Mouse (Mus musculus) heart, embryonic 12.5 days (tissue): Measurements from ENCODE around the gene Myocos. TPM values are rescaled to one million over a fixed set of nuclear protein-coding genes. Genes with fewer than 3 reads are reported as not detected.
"Not testable (repeated sequence)": the region's sequence is repeated elsewhere in the genome, so short reads cannot be mapped to it uniquely, and the experiment has no call there.

Experiments
- ATAC-seq: fragments of 200-750 bp; cut with Nextera tagmentation; 2 replicates; pipeline ENCODE4 v1.8.0; 2017; ENCODE audit warnings: moderate TSS enrichment, moderate library complexity; ENCODE audit not compliant: insufficient number of reproducible peaks, low FRiP score
- H3K27ac ChIP-seq: fragments of 300-500 bp; sonication (generic); 2 replicates; pipeline ENCODE4 v1.5.1; 2016; ENCODE audit warnings: mild to moderate bottlenecking, moderate library complexity; ENCODE audit not compliant: poor library complexity, severe bottlenecking
- H3K27me3 ChIP-seq: fragments of 300-500 bp; sonication (generic); replicated peaks from 2 replicates; pipeline ENCODE4 v1.6.1; 2016; ENCODE audit warnings: mild to moderate bottlenecking, moderate library complexity
- H3K36me3 ChIP-seq: fragments of 300-500 bp; sonication (generic); 2 replicates; pipeline ENCODE4 v1.6.1; 2016; ENCODE audit warnings: mild to moderate bottlenecking, moderate library complexity
- H3K4me1 ChIP-seq: fragments of 300-500 bp; sonication (generic); replicated peaks from 2 replicates; pipeline ENCODE4 v1.6.1; 2016; ENCODE audit warnings: mild to moderate bottlenecking
- H3K4me2 ChIP-seq: fragments of 300-500 bp; sonication (generic); 2 replicates; pipeline ENCODE4 v1.6.1; 2016; ENCODE audit warnings: mild to moderate bottlenecking, moderate library complexity
- H3K4me3 ChIP-seq: fragments of 300-500 bp; sonication (generic); 2 replicates; pipeline ENCODE4 v1.5.1; 2016; ENCODE audit warnings: mild to moderate bottlenecking
- H3K9ac ChIP-seq: fragments of 300-500 bp; sonication (generic); 2 replicates; pipeline ENCODE4 v1.6.1; 2016; ENCODE audit warnings: mild to moderate bottlenecking, moderate library complexity
- H3K9me3 ChIP-seq: fragments of 300-500 bp; sonication (generic); replicated peaks from 2 replicates; pipeline ENCODE4 v1.6.1; 2016; ENCODE audit warnings: mild to moderate bottlenecking, moderate library complexity
- WGBS: fragments of 180-500 bp; shearing (Covaris S2); methylation state at CpG from one replicate; pipeline ENCODE4 v1.1.7; 2016; 5-methylcytosine and 5-hydroxymethylcytosine counted together
- polyA plus RNA-seq: library from polyadenylated mRNA; unstranded; fragments of >200 nt; fragmentation: Nextera tagmentation; extraction: Ambion mirVana; gene quantifications from 2 replicates; pipeline ENCODE4 v1.2.1, GENCODE M21; 2016

The Myocos gene
- polyA plus RNA-seq, 1 experiment from 2014 or later = not detected

GRCm38 (mm10) chr1:162639861-162640260 is 18.2 kb downstream of the Myocos start:
- no peak overlapping the region for H3K4me3 ChIP-seq
- H3K36me3 ChIP-seq = no peaks in the 10 kb centered on the region
- H3K27ac ChIP-seq = no peak overlapping the region
- H3K4me1 ChIP-seq = no peaks in the 10 kb centered on the region
- no peak overlapping the region for H3K9ac ChIP-seq
- ATAC-seq = no peak
- no peak overlapping the region for H3K4me2 ChIP-seq
- no peaks in the 10 kb centered on the region for H3K9me3 ChIP-seq
- WGBS = 82% methylated on average over 1 of the region's 1 CpGs
- no peaks in the 10 kb centered on the region for H3K27me3 ChIP-seq

- Histone ChIP-seq H3K27ac (no peak within 1 kb of the TSS), H3K4me3 (no peak within 1 kb of the TSS), H3K4me1 (no peaks in the 10 kb centered on the region), H3K9me3 (no peaks in the 10 kb centered on the region; the same call in 1 of the 2 replicates), H3K9ac (no peak within 1 kb of the TSS), H3K27me3 (no peaks in the 10 kb centered on the region), H3K4me2 (no peak within 1 kb of the TSS), H3K36me3 (no peaks in the 10 kb centered on the region)
- ATAC-seq = no peak
- 75% methylated on average over 10 of the region's 10 CpGs for WGBS
Measured at GRCm38 (mm10) chr1:162639051-162639750, 18.8 kb downstream of the Myocos start, which contains the start of gene Myoc. Myoc (plus strand) TSS chr1:162639155.

DNA sequence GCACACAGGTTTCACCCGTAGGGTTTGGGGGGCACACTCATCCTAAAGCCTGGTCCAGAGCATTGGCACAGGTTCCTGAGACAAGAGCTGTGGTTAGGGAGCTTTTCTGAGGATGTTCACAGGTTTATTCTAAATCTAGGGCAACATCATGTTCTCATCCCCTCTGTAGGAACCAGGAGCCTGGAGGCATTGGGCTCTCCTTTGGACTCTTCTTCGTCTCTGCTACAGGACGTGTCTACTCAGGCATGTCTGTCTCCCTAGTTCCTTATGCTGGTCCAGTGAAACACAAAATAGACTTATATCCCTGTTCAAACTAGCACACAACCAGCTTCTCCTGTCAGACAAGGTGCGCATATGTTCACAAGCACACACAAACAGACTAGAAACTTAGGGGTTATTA is 19.5 kb downstream of the Myocos start:
- Histone ChIP-seq H3K4me2 (no peak overlapping the region), H3K9ac (no peak overlapping the region), H3K27ac (no peak overlapping the region), H3K36me3 (no peaks in the 10 kb centered on the region), H3K4me1 (no peaks in the 10 kb centered on the region), H3K4me3 (no peak overlapping the region), H3K27me3 (no peaks in the 10 kb centered on the region), H3K9me3 (no peaks in the 10 kb centered on the region; the same call in 1 of the 2 replicates)
- 87% methylated on average over 4 of the region's 4 CpGs for WGBS
- no peak for ATAC-seq

DNA sequence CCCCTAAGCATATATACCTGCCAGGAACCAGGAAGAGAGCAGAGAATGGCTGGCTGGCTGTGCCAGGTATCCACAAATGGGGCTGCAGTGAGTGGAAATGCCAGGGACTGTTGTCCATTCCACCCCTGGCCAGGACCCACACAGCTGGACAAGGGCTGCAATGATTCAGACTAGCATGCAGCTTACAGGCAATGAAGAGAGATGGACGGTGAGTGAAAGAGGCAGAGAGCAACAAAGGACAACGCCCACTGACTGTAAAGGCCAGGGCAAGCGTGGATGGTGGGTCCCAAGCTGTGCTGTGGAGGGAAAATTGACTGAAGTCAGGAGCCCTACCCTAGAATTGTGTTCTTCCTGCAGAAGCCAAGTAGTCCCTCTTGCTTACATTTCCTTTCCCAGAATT is 21.5 kb downstream of the Myocos start:
- 73% methylated on average over 3 of the region's 3 CpGs for WGBS
- Histone ChIP-seq H3K4me1 (no peaks in the 10 kb centered on the region), H3K9ac (no peak overlapping the region), H3K9me3 (no peaks in the 10 kb centered on the region; the same call in 1 of the 2 replicates), H3K27ac (no peak overlapping the region), H3K36me3 (no peaks in the 10 kb centered on the region), H3K4me2 (no peak overlapping the region), H3K4me3 (no peak overlapping the region), H3K27me3 (no peaks in the 10 kb centered on the region)
- ATAC-seq = no peak

DNA sequence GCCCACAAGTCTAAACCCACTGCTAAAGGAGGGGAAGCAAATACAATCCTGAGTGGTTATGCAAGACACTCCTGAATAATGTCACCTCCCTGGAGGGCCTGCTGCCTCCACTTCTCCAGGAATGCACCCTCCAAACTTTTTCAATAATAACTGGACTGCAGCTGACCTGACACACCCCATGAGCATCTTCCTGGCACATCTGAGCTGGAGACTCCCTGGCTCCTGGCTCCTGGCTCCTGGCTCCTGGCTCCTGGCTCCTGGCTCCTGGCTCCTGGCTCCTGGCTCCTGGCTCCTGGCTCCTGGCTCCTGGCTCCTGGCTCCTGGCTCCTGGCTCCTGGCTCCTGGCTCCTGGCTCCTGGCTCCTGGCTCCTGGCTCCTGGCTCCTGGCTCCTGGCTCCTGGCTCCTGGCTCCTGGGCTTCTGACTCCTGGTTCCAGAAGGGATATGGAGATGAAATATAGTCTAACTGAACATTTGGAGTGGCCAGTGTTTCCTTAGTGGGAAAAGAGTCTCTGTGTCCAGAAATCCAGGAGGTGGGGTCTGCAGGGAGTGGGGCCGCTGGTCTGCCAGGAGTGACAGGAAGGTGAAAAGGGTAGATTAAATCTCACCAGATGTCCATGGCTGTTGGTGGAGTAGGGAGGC is 22.6 kb downstream of the Myocos start:
- WGBS = 42% methylated on average over 1 of the region's 1 CpGs
- H3K9ac ChIP-seq, ATAC-seq, H3K27me3 ChIP-seq, H3K36me3 ChIP-seq, H3K9me3 ChIP-seq, H3K27ac ChIP-seq, H3K4me1 ChIP-seq, H3K4me3 ChIP-seq, H3K4me2 ChIP-seq: not testable (repeated sequence)

DNA sequence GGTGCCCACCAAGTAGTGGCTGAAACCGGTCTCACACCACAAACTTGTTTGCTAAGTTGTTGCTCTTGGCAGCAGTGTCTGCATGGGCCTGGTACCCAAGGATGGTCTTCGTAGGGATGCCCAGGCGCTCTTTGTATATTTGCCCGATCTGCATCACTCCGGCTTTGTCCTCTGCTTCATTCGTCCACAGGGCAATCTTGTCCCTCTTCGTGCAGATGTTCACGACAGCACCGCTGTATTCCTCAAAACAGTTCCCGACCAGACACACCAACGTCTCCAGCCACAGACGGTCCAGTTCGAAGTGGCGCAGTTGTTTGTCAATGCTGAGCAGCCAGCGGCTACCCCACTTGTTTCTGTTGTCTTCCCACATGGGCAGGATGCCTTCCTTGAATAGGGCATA is 29.7 kb downstream of the Myocos start:
- H3K4me1 ChIP-seq = peaks cover 15% of the 10 kb centered on the region
- 88% methylated on average over 15 of the region's 15 CpGs for WGBS
- H3K4me3 ChIP-seq, H3K36me3 ChIP-seq, H3K9me3 ChIP-seq, H3K9ac ChIP-seq, ATAC-seq, H3K27me3 ChIP-seq, H3K4me2 ChIP-seq, H3K27ac ChIP-seq: not testable (repeated sequence)

GRCm38 (mm10) chr1:162627821-162628220 is 30.2 kb downstream of the Myocos start:
- not testable (repeated sequence) for ATAC-seq, H3K4me2 ChIP-seq, H3K4me3 ChIP-seq, H3K27me3 ChIP-seq, H3K9ac ChIP-seq, H3K36me3 ChIP-seq, H3K27ac ChIP-seq, H3K9me3 ChIP-seq
- WGBS = 80% methylated on average over 4 of the region's 4 CpGs
- H3K4me1 ChIP-seq = peaks cover 15% of the 10 kb centered on the region

DNA sequence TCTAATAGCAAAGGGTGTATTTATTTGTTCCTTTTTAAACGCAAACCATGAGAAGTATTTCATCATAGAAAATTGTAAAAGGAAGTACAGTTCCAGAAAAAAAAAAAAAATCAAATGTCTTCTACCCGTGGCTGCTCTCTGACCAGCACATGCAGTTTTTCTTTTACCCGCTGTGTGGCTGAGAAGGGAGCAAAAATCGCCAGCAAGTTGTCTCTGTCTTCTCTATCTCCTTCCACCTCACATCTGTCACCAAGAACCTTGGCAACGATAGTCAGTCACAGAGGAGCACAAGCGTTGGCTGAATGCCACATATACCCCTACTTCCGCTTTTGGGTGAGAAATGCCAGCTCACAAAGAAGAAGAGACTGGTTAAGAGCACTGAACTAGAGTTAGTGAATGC is 32.8 kb downstream of the Myocos start:
- Histone ChIP-seq H3K4me1 (peaks cover 15% of the 10 kb centered on the region), H3K4me2 (peak overlapping the region; percentile 9; the same call in 1 of the 2 replicates), H3K9me3 (no peaks in the 10 kb centered on the region), H3K27me3 (no peaks in the 10 kb centered on the region), H3K9ac (no peak overlapping the region), H3K27ac (no peak overlapping the region), H3K4me3 (no peak overlapping the region), H3K36me3 (no peaks in the 10 kb centered on the region)
- WGBS = 29% methylated on average over 7 of the region's 7 CpGs
- ATAC-seq = no peak

DNA sequence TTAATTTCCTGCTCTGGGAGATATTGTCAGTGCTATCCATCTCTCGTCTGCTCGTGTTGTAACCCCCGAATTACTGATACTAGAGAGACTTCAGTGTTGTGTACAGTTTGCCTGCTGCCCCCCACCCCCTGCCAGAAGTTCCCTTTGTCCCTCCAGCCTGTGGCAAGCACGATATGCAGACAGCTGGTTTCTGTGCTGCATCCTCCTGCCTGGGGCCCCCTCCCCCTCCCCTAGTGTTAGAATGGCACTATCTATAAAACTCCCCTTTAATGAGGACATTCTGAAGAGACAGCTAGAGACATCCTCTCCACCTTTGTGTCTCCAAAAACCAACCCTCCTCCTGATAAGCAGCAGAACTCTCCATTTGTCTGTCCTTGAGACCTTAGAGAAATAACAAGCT is 34.1 kb downstream of the Myocos start:
- 16% methylated on average over 4 of the region's 4 CpGs for WGBS
- Histone ChIP-seq H3K9me3 (no peaks in the 10 kb centered on the region), H3K27ac (no peak overlapping the region), H3K4me3 (no peak overlapping the region), H3K4me1 (peaks cover 15% of the 10 kb centered on the region), H3K36me3 (no peaks in the 10 kb centered on the region), H3K27me3 (no peaks in the 10 kb centered on the region), H3K4me2 (no peak overlapping the region), H3K9ac (no peak overlapping the region)
- ATAC-seq = no peak

GRCm38 (mm10) chr1:162620487-162620886 is 37.5 kb downstream of the Myocos start:
- H3K27ac ChIP-seq = no peak overlapping the region
- no peak overlapping the region for H3K4me2 ChIP-seq
- no peaks in the 10 kb centered on the region for H3K36me3 ChIP-seq
- H3K27me3 ChIP-seq = no peaks in the 10 kb centered on the region
- H3K9me3 ChIP-seq = no peaks in the 10 kb centered on the region
- H3K4me1 ChIP-seq = peaks cover 11% of the 10 kb centered on the region
- 66% methylated on average over 4 of the region's 4 CpGs for WGBS
- no peak overlapping the region for H3K4me3 ChIP-seq
- ATAC-seq = no peak
- no peak overlapping the region for H3K9ac ChIP-seq

DNA sequence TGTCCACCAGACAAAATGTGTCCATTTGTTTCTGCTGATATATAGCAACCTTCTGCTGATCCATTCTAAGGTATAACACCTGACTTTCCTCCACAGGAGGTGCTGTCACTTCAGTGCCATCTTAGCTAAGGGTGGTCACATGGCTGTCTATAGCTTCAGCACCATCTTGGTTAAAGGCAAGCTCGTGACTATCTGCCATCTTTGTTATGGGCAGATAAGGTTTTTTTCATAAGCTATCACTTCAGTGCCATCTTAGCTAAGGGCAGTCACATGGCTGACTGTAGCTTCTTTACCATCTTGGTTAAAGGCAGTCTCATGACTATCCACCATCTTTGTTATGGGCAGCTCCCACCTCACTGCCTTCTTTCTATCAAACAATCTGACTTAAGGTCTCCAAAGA is 42.5 kb downstream of the Myocos start:
- Histone ChIP-seq H3K27ac (no peak overlapping the region), H3K4me3 (no peak overlapping the region), H3K9ac (no peak overlapping the region)

More for the DNA sequence above, 42.5 kb downstream of the Myocos start:
- WGBS = 67% methylated on average over 1 of the region's 1 CpGs
- Histone ChIP-seq H3K36me3 (no peaks in the 10 kb centered on the region), H3K4me1 (no peaks in the 10 kb centered on the region), H3K27me3 (no peaks in the 10 kb centered on the region), H3K4me2 (no peak overlapping the region), H3K9me3 (no peaks in the 10 kb centered on the region)
- no peak for ATAC-seq
